Mouse (Mus musculus) C2C12 (cell line): ENCODE data around the gene Clba1.

Source experiments
- CTCF ChIP-seq: IDR thresholded peaks from one replicate; pipeline ENCODE4 v1.5.1; 2011; ENCODE audit not compliant: control insufficient read depth, insufficient read depth, insufficient read length
- USF1 ChIP-seq: IDR thresholded peaks from one replicate; pipeline ENCODE4 v1.6.1; 2011; ENCODE audit warnings: low read depth, mild to moderate bottlenecking, control low read depth, moderate library complexity

DNA sequence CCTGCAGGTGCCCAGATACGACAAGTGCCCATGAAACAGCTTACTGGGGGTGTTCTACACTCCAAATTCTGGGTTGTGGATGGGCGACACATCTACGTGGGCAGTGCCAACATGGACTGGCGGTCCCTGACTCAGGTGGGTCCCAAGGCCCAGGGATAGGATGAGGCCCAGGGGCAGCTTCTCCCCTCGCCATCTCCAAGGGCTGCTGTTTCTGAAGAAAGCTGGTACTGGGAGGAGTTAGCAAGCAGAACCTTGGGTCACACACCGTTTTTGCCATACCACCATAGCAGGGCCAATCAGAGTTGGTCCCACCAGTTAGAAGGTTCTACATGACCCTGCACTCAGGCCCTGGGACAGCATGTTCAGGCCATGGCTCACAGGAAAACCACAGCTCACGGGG, 43.7 kb upstream of the Clba1 start:
- no peak for TF ChIP-seq CTCF
- no peak for TF ChIP-seq USF1
